Mouse (Mus musculus): ENCODE results near the gene Med9.

Med9 gene

DNA sequence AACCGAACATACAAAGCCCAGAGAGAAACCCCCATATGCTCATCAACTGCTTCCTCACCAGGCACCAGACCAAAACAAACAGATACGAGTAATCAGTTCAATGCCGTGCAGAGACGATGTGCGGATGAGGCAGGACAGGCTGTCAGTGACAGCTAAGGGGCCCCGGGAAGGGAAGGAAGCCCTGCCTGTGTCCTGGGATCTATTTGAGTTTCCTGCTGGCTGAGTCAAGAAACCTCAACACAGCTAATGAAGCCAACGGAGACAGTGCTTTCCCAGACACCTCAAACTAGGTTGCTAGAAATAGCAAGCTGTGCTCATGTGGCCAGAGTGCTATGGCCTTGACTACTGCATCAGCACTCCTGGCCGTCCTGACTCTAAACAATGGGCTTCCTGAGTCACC lies 43.4 kb downstream of the Med9 start:
- in situ Hi-C loops (cut with MboI, MseI) = no loop called here

DNA sequence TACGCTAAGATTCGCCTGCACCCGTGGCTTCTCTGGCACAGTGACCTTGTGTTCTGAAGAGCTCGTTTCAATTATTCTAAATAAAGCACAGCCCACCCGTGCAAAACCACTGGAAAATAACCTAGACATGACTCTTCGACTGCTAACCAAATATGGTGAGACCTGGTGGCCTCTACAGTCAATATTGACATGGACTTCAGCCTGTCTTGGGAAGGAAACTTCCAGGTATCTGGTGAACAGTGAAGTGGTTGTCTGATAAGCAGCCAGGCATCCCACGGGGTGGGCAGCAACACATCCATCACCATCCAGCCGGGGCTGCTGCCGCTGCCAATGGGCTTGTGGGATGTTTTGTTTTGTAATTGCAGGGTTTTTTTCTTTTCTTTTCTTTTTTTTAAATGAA lies 46.3 kb downstream of the Med9 start:
- in situ Hi-C loops (cut with MboI, MseI) = no loop called here

DNA sequence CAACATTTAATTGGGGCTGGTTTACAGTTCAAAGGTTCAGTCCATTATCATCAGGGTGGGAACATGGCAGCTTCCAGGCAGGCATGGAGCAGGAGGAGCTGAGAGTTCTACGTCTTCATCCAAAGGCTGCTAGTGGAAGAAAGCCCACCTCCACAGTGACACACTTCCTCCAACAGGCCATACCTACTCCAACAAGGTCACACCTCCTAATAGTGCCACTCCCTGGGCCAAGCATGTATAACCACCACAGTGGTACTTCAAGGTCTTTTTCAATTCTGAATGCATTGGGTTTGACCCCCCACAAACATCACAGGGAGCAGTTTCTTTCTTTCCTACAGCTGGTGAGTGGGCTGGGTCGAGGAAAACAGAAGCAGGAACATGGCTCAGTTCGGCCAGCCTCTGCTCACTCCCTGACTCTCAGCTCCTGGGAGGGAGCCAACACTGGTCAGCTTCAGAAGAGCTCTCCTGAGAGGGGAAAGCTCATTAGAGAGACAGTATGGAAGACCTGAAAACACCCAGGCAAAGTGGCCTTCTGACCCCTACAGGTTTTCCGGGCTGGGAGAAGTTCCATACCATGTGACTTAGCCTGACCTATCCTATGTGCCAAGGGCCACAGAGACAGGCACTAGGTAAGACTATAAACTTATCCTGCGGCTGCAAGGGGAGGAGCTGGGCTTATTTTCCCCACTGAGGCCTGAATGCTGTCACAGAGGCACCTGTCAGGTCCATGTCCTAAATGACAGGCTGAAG lies 53.4 kb downstream of the Med9 start:
- in situ Hi-C loops (cut with MboI, MseI) = no loop called here

DNA sequence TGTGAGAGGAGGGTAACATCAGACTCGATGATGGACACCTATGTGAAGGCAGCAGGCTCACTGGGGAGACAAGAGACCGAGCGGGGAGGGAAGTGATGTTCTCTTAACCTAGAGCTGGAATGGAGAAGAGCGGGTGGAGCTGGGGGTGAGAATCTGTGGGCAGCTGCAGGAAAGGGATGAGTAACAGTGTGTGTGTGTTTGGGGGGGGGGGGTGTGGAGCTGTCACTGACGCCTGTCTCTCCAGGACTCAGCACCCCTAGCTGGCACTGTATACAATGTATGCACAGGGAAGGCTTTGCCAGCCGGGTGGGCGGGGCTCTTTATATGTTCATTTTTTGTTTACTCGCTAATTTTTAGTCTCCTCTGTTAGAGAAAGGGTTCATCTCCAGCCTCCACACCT lies 55.8 kb downstream of the Med9 start:
- in situ Hi-C loops (cut with MboI, MseI) = no loop called here

DNA sequence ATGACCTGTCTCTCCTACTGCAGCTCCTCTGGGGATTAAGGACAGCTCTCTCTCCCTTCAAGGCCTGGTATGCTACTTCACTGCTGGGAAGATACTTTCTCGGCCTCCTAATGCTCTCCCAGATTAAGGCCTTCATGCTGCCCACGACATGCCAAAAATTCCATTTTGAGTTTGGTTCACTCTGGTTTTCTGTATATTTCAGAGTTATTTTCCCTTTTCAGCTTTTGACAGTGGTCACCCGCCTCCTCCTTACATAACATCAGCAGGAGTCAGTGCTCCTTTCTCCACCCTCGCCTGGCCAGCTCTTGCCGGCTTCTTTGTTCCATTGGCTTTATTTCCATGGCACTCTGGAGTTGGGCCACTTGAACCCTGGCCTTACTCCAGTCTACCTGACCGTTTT lies 56.7 kb downstream of the Med9 start:
- in situ Hi-C loops (cut with MboI, MseI) = no loop called here

DNA sequence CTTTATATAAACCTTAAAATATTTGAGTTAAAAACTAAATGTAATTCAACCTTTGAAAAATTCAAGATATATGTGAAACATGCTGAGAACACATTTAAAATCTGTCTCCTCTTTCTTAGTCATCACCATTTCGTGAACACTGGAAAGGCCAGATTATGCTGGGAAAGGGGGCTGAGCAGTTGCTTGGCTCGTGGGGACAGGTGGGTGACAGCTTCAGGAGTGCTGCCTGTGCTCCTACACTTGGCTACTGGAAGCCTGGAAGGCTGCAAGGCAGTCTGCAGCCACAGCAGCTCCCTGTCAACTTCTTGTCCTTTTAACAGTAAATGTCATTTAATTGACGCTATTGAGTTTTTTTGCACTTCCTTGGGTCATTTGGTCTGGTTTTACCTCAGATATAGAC lies 57.9 kb downstream of the Med9 start:
- in situ Hi-C loops (cut with MboI, MseI) = no loop called here

GRCm38 (mm10) chr11:60009451-60009850 lies 61.4 kb downstream of the Med9 start:
- in situ Hi-C loops (cut with MboI, MseI) = no loop called here

- in situ Hi-C loops (cut with MboI, MseI) = no loop called here
Measured at GRCm38 (mm10) chr11:60011516-60011915, 63.5 kb downstream of the Med9 start.

Data from T-helper 1 cell (primary cell).